Mouse (Mus musculus) inflammation-experienced regulatory T-cells, adult 6 months (primary cell): ENCODE results near the gene Mcrip2. TPM values are rescaled to one million over a fixed set of nuclear protein-coding genes. Genes with fewer than 3 reads are reported as not detected.

Source experiments
- ATAC-seq: one replicate; pipeline ENCODE4 v1.8.0; 2017
- polyA plus RNA-seq, 3 experiments: library from polyadenylated mRNA; unstranded; fragments of 100-300 nt; shearing (Covaris generic); gene quantifications; one replicate each; pipeline ENCODE4 v1.2.1; 2017

Gene Mcrip2
- polyA plus RNA-seq, 3 experiments from 2014 or later, result 2.5 to 3.9 (median 3.5) TPM

DNA sequence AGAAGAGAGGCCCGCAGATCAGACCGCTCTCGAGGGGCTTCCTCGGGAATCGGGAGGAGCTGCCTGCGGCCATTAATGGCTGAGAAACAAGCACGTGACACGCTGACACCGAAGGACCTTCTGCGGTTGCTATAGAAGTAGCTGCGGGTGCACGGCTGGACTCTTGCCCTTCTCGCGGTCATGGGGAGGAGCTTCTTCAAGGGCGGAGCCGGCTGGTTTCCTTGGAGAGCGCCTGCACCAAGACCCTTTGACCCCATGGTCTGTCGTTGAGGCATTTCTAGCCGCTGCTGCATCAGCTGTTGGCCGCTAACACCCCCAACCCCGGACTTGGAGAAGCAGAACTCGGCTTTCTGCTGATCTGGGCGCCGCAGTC lies 35.3 kb downstream of the Mcrip2 start, which contains the start of gene Stub1:
Stub1 (minus strand) TSS at position 114 of the 373 bp plus-strand sequence.
- ATAC-seq, result no peak

DNA sequence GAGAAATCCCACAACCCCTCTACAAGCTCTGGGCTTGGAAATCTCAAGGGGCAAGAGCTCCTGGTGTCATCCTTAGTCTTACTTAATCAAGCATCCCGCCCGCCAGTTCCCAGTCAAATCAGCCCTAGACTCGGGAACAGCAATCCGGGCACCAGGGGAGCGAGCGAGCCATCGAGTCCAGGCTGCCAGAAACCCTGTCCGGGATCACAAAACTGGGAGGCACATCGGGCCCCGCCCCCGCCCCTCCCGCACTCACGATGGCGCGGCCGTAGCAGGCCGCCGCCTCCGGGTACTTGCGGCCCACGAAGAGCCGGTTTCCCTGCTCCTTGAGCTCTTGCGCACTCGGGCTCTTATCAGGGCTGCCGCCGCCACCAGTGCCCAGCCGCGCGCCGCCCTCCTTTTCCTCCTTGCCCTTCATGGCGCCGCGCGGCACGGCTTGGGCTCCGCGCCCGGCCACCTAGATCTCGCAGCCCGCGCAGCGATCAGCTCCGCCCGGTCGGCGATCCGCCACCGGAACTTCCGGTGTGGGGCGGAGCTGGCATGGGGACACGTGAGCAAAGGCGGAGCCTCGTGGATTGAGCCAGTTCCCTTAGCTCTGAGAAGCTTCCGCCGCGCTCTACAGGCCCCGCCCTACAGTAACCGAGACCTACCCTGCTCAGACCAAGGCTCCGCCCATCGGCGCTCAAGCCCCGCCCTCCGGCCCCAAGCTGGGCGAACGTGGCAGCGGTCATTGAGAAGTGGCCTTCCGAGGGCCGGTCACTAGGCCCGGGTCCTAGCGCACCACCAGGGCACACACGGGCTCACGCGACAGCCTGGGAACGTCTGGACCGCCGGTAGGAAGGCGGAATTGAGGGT lies 35.9 kb downstream of the Mcrip2 start:
- peak; percentile 95 for ATAC-seq

DNA sequence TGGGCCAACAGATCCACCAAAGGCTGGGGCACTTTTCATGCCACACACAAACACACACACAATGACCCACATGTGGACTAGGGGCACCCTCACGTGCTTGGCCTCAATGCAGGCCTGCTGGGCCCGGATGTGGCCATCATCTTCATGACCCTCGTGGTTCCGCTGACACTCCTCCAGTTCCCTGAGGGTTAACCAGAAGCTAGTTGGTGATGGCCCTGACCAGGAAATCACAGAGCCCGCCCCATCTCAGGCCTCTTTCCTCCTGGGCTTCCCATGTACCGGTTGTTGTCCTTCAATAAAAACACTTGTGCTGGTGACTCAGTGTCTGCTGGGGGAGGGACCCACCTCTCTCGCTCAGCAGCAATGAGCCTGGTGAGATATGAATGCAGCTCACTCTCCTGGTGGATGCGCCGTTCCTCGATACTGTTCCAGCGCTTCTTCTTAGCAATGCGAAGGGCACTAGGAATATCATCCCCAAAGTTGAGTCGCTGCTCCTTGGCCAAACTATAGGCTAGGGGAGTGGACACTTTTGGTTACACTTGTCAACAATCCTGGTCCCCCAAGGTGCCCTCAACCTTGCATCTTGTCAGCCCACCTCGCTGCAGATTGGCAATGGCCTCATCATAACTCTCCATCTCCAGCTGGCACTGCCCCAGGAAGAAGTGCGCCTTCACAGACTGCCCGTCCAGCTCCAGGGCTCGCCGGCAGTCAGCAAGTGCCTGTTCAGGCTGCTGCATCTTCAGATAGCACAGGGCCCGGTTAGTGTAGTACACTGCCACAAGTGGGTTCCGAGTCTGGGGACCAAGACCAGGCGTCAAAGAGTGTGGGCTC lies 36.9 kb downstream of the Mcrip2 start:
- ATAC-seq, result no peak

- no peak for ATAC-seq
Measured at GRCm38 (mm10) chr17:25830806-25831431, 37.6 kb downstream of the Mcrip2 start.

DNA sequence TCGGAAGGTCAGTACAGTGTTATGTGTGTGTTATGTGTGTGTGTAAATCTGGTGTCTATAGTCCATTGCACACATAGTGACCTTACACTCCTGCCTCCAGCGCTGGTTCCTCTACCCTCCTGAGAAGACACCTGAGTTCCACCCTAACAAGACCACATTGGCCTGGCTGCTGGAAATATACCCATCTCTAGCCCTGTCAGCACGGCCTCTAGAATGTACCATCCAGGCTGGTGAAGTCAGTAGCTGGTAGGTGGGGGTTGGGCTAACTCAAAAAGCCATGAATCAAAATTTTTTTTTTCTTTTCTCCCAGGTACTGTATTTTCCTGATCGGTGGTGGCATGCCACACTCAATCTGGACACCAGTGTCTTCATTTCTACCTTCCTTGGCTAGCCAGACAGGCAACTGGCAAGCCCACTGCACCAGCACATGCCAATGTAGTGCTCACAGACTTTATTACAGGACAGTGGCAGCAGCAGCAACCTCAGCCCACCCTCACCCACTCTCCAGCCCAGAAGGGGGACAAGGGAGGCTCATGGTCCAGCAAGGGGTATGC lies 38.3 kb downstream of the Mcrip2 start:
- no peak for ATAC-seq

DNA sequence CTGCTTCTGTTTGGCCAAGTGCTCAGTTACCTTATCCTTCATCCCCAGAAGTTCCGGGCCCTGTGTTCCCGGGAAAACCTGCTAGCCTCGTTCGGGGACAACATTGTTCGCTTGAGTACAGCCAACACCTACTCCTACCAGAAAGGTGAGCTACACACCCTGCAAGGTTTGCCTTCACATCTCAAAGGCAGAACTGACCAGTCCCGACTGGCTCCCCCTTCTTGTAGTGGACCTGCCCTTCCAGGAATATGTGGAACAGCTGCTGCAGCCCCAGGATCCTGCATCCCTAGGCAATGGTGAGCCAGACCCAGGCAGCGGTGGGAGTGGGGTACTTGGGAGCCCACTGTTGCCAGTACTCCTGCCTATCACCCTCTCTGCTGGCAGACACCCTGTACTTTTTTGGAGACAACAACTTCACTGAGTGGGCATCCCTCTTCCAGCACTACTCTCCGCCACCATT lies 39.0 kb downstream of the Mcrip2 start:
- no peak for ATAC-seq

GRCm38 (mm10) chr17:25828712-25829557 lies 39.6 kb downstream of the Mcrip2 start, which contains the start of gene Jmjd8:
TSS of gene Jmjd8 (plus strand) at chr17:25828867.
- ATAC-seq, result peak; percentile 56

- ATAC-seq, result no peak
Measured at GRCm38 (mm10) chr17:25828223-25828594, 40.4 kb downstream of the Mcrip2 start.

GRCm38 (mm10) chr17:25827546-25828222 lies 40.9 kb downstream of the Mcrip2 start:
- ATAC-seq, result no peak

GRCm38 (mm10) chr17:25827011-25827410 lies 41.6 kb downstream of the Mcrip2 start:
- no peak for ATAC-seq

DNA sequence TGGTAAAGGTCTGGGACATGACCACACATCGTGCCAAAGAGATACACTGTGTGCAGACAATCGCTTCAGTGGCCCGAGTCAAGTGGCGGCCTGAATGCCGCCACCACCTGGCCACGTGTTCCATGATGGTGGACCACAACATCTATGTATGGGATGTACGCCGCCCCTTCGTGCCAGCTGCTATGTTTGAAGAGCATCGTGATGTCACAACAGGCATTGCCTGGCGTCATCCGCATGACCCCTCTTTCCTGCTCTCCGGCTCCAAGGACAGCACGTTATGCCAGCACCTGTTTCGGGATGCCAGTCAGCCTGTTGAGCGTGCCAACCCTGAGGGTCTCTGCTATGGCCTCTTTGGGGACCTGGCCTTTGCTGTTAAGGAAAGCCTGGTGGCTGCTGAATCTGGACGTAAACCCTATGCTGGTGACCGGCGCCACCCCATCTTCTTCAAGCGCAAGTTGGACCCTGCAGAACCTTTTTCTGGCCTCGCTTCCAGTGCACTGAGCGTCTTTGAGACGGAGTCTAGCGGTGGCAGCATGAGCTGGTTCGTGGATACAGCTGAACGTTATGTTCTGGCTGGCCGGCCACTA lies 42.5 kb downstream of the Mcrip2 start:
- no peak for ATAC-seq

DNA sequence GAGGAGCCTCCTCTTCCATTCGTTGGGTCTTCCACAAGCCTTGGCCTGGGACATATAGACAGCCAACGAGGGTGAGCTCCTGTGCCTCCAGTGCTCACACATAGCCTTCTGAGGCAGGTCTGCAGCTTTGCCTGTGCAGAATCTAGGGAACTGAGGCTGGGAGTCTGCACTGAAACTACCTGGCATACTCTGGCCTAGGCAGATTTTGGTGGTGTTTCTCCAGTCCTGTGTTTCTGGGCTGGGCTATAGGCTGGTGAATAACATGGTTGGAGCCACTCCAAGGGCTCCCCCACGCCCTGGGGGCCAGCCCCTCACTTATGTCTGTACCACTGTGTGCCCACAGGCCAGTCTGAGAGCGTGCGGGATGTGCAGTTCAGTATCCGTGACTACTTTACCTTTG lies 43.3 kb downstream of the Mcrip2 start:
- ATAC-seq, result no peak

DNA sequence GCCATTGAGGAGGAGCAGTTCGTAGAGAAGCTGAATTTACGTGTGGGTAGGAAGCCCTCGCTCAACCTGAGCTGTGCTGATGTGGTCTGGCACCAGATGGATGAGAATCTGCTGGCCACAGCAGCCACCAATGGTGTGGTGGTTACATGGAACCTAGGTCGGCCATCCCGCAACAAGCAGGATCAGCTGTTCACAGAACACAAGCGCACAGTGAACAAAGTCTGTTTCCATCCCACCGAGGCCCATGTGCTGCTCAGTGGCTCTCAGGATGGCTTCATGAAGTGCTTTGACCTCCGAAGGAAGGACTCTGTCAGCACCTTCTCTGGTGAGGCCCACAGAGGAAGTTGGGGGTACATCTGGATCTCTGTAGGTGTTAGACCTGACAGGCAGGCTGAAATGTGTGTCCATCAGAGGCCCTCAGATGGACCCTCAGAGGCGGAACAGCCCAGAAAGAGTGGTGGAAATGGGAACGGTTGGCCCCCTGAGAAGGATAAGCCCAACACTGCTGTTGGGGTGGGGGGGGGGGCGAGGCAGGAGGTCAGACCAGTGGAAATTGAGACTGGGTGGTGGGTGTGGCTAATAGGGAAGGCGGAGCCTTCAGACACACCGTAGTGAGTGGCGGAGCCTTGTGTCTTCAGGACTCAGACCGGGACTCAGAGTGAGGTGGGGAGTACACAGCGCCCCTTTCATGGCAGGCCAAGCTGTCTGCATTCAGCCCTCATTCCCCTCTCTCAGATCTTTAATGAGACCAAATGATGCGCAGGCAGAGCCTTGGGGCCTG lies 44.0 kb downstream of the Mcrip2 start:
- no peak for ATAC-seq

GRCm38 (mm10) chr17:25823452-25823851 lies 45.1 kb downstream of the Mcrip2 start, which contains the start of gene Wdr24:
TSS of gene Wdr24 (plus strand) at chr17:25823627.
- peak; percentile 94 for ATAC-seq

GRCm38 (mm10) chr17:25818851-25819780 lies 49.4 kb downstream of the Mcrip2 start:
- no peak for ATAC-seq

- no peak for ATAC-seq
Measured at GRCm38 (mm10) chr17:25817662-25818061, 50.9 kb downstream of the Mcrip2 start.
